Mouse (Mus musculus) cerebellum, postnatal 25 days (tissue): Measurements from ENCODE around the gene Prpf40a.

Experiments
- DNase-seq, 2 experiments: peaks; one replicate each; pipeline ENCODE4 v3.0.0; 2021; ENCODE audit warnings: mixed read lengths in 2 of 2

The Prpf40a gene

DNA sequence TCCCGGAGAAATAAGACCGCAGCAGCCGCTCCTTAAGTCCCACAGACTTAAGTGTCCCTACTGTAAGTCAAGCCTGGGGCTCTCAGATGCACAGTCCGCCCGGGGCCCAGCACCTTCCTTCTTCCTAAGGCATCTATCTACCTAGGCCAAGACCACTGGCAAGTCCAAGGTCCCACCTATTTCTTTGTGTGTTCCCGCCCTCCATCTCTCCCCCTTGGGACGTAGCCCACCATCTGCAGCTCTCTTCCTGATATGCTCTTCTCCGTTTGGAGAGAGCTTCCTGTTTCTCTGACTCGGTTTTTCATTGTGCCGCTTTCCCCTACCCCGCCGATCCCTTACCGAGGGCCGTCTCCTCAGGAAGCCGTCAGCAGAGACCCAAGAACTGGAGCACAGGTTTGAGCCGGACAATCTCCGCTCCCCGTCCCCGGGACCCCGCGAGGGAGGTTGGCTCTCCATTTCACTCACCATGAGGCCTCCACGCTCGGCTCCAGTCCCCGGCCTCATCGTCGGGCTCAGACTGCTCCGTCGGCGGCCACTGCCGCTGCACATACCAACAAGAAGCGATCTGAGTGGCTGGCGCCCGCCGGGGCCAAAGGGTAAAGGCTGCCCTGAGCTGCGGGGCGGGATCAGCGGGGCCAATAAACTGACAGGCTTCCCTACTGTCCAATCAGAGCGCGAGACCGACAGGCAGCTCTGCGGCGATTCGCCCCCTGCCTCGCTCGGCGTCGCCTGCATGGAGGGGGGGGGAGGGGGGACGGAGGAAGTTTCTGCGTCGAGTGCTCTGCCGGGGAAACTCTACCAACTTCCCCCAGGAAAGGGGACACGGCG lies at the start of gene Prpf40a:
Gene Prpf40a (minus strand): TSS at position 601 of the 828 bp plus-strand sequence.
- peak; percentile 100 for DNase-seq

- peak in 1 of 2 experiments; percentile 3 for DNase-seq
Observed at GRCm38 (mm10) chr2:53222242-53222641, 31.2 kb upstream of the Prpf40a start.

GRCm38 (mm10) chr2:53213493-53213892 lies 22.4 kb upstream of the Prpf40a start:
- DNase-seq, result no peak

- no peak for DNase-seq
Observed at GRCm38 (mm10) chr2:53206749-53207148, 15.7 kb upstream of the Prpf40a start.

DNA sequence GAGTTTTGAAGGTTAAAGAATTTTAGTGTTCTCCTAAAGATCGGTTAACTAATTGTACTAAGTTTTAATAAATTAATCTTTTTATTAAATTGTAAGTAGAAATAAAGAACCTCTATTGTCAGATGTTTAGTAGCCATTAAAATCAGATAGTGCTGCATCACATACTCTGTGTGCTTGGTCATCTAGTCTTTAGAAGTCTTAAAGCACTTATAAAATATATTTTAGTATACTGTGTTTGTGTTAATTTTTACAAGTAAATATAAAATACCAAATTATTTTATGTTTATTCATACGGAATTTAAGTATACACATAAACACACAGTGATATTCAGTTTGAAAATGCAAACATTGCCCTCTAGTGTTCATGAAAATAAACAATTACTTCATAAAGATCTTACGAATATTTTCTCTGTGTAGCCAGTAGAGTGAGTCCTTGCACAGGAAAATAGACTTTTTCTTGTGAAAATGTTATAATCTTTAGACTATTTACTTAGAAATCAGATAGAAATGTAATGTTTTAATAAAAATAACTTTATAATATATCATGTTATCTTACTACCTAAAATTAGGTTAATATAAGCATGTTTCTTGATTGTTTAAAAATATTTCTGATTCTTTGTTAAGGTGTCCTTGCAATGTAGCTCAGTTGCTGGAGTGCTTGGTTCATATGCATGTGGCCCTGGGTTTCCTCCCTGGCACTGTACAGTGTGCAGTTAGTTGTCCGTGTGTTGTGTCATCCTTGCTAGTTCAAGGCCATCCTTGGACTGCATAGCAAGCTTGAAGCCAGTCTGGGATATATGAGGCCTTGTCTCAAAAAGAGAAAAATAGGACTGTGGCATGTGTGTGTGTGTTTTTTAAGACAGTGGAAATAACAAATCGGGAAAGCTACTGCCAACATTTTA lies 13.5 kb upstream of the Prpf40a start:
- DNase-seq, result no peak

GRCm38 (mm10) chr2:53200164-53200885 lies 9.2 kb upstream of the Prpf40a start:
- no peak for DNase-seq

DNA sequence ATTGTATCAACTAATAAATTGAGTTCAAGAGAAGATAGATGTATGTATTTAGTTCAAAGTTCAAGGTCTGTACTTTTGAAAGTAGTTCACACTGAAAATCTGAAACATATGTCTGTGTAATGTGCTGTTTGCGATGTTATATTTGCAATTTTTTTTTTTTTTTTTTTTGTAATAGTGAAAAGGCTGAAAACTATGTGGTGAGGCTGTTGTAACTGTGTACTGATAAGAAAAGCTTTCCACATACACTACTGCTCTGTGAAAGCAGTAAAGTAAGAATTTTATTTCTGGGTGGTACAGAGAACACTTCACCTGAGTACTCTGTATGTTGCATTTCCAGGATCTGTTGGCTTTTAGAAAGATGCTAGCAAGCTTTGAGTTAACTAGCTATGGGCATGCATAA lies 8.1 kb upstream of the Prpf40a start:
- DNase-seq, result no peak

- DNase-seq, result no peak
Observed at GRCm38 (mm10) chr2:53196431-53196830, 5.3 kb upstream of the Prpf40a start.

GRCm38 (mm10) chr2:53192386-53192785 lies 1.3 kb upstream of the Prpf40a start:
- no peak for DNase-seq

DNA sequence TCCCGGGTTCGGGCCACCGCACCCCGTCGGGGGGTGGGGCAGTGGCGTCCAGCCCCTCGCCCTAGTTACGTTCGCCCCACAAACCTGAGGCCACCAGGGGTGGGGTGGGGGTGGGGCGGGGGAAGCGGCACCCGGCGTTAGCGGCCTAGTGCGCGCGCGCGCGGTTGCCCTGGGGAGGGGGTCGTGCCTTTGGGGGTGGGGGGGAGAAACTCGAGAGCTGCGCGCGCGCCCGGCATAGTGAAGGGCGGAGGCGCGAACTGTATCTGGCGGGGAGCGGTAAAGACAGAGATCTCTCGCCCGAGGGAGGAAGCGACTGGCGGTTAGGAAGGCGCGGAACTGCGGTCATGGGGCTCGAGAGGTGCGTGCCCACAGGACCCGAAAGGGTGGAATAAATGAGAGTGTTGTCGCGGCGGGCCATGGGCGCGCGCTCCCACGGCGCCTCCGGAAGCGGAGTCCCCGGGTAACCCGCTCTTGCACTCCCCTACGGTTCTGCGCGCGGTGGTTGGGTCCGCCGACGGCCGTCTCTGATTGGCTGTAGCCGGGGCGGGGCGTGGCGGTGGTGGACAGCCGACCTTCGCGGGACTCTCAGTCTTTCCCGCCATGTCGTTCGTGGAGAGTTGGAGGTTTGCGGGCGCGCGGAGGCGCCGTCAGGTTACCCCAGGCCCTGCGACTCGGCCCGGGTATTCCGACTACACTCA lies 588 bp upstream of the Prpf40a start, which contains the start of gene Arl6ip6:
Gene Arl6ip6 (plus strand): TSS at position 204 of the 698 bp plus-strand sequence.
- peak; percentile 99 for DNase-seq

GRCm38 (mm10) chr2:53189811-53190210 lies 1.3 kb downstream of the Prpf40a start:
- DNase-seq, result peak in 1 of 2 experiments; percentile 25

DNA sequence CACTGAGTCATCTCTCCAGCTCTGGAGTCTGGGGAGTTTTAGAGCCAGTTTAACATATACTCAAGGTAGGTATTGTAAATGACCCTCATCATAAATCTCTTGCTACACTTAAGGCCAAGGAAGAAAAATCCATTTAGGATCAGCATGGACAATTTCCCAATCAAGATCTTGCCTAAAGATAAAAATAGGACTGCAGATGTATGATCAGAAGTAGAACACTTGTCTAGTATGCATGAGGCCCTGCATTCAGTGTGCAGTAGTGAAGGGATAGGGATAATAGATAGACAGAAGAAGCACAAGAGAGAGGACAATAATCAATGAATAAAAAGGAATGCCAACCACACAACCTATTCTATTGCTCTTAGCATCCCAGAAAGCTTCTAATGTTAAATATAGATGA lies 11.2 kb downstream of the Prpf40a start:
- DNase-seq, result no peak

- DNase-seq, result no peak
Observed at GRCm38 (mm10) chr2:53178966-53179365, 12.1 kb downstream of the Prpf40a start.

DNA sequence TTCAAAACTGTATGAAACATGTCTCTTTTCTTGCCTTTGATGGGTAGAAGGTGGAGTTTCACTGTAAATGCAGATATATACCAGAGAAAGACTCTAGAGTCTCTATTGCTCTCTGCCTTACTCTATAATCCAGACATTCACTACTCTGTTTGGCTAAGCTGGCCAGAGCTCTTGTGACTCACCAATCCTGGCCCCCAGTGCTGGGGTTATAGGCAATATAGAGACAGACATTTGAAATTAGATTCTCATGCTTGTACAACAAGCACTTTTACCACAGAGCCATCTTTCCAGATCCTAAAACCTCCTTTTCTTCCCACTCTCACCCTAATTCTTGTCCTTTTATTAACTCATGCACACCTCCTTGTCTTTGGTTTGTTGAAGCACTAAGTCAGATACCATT lies 17.1 kb downstream of the Prpf40a start:
- no peak for DNase-seq

- DNase-seq, result no peak
Observed at GRCm38 (mm10) chr2:53146852-53147251, 44.2 kb downstream of the Prpf40a start.

DNA sequence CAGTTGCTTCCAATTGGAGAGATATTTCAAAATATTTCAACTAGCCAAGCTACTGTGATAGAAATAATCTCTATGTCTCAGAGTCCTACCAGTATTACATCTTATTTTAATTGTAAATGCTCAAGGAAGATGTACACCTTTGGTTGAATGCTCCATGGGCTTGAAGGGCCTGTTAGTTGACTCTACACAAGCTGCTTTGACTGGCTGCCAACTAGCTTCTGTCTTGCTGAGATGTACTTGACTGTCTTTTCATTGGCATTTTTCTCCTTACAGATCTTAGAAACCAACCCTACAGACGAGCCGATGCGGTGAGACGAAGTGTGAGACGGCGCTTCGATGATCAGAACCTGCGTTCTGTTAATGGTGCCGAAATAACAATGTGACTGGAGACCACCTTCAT lies 59.5 kb downstream of the Prpf40a start:
- peak; percentile 45 to 71 for DNase-seq

- no peak for DNase-seq
Observed at GRCm38 (mm10) chr2:53129070-53129469, 62.0 kb downstream of the Prpf40a start.

- DNase-seq, result peak in 1 of 2 experiments; percentile 25
Observed at GRCm38 (mm10) chr2:53125998-53126397, 65.1 kb downstream of the Prpf40a start.

DNA sequence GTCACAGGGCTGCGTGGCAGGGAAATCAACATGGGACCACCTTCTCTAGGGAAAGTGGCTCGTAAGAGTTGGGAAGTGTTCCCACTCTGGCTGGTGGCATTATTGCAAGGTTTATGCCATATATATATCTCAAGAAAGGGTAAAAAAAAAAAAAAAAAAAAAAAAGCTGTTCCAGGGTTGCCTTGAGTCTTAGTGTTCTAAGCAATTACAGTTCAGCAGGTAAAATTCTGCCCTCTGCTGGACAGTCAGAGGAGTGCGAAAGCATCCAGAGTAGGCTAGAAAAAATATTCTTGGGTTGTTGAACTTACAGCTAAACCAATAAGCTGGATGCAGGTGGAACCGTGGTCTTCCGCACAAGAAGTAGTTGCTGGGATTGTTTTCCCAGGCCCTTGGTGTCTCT lies 69.3 kb downstream of the Prpf40a start:
- DNase-seq, result peak; percentile 51 to 72

GRCm38 (mm10) chr2:53108547-53108946 lies 82.5 kb downstream of the Prpf40a start:
- no peak for DNase-seq

GRCm38 (mm10) chr2:53106472-53106871 lies 84.6 kb downstream of the Prpf40a start:
- no peak for DNase-seq

- DNase-seq, result no peak
Observed at GRCm38 (mm10) chr2:53106056-53106455, 85.0 kb downstream of the Prpf40a start.
